Mouse (Mus musculus) limb, embryonic 14.5 days (tissue): Measurements from ENCODE around the gene Fads1. TPM values are rescaled to one million over a fixed set of nuclear protein-coding genes. Genes with fewer than 3 reads are reported as not detected.

Source experiments
- ATAC-seq: fragments of 200-750 bp; cut with Nextera tagmentation; 2 replicates; pipeline ENCODE4 v1.8.0; 2017; ENCODE audit warnings: low read depth, moderate number of reproducible peaks, moderate TSS enrichment; ENCODE audit not compliant: low FRiP score
- DNase-seq: peaks from one replicate; pipeline ENCODE4 v3.0.0-alpha.2; 2015; ENCODE audit warnings: low spot score
- H3K27ac ChIP-seq: fragments of 300-500 bp; sonication (generic); replicated peaks from 2 replicates; pipeline ENCODE4 v1.5.1; 2014; ENCODE audit warnings: low read depth, mild to moderate bottlenecking, low read length, moderate library complexity, mixed read lengths
- H3K27me3 ChIP-seq: fragments of 300-500 bp; sonication (generic); 2 replicates; pipeline ENCODE4 v1.6.1; 2014; ENCODE audit warnings: low read length, mixed read lengths; ENCODE audit not compliant: control insufficient read depth, insufficient read depth
- H3K36me3 ChIP-seq: fragments of 300-500 bp; sonication (generic); 2 replicates; pipeline ENCODE4 v1.6.1; 2014; ENCODE audit warnings: mild to moderate bottlenecking, low read length, moderate library complexity, mixed read lengths; ENCODE audit not compliant: control insufficient read depth, insufficient read depth
- H3K4me1 ChIP-seq: fragments of 300-500 bp; sonication (generic); 2 replicates; pipeline ENCODE4 v1.6.1; 2014; ENCODE audit warnings: antibody characterized with exemption, low read length, mixed read lengths; ENCODE audit not compliant: control insufficient read depth, insufficient read depth
- H3K4me2 ChIP-seq: fragments of 300-500 bp; sonication (generic); replicated peaks from 2 replicates; pipeline ENCODE4 v1.6.1; 2014; ENCODE audit warnings: low read depth, mild to moderate bottlenecking, low read length, moderate library complexity; ENCODE audit not compliant: severe bottlenecking
- H3K4me3 ChIP-seq: fragments of 300-500 bp; sonication (generic); replicated peaks from 2 replicates; pipeline ENCODE4 v1.5.1; 2014; ENCODE audit warnings: low read length
- H3K9ac ChIP-seq: fragments of 300-500 bp; sonication (generic); 2 replicates; pipeline ENCODE4 v1.6.1; 2014; ENCODE audit warnings: mild to moderate bottlenecking, low read depth, low read length, moderate library complexity; ENCODE audit not compliant: severe bottlenecking
- H3K9me3 ChIP-seq: fragments of 300-500 bp; sonication (generic); 2 replicates; pipeline ENCODE4 v1.6.1; 2016; ENCODE audit warnings: low read length; ENCODE audit not compliant: control insufficient read depth
- POLR2A ChIP-seq: fragments of 200-500 bp; IDR thresholded peaks from 2 replicates; pipeline ENCODE4 v1.8.0; 2012; ENCODE audit warnings: inconsistent platforms, mild to moderate bottlenecking, moderate library complexity, borderline replicate concordance; ENCODE audit not compliant: insufficient read depth, insufficient read length; ENCODE audit errors: extremely low read depth
- WGBS: fragments of 180-500 bp; shearing (Covaris S2); extraction: QIAGEN DNeasy Blood & Tissue Kit; methylation state at CpG from one replicate; pipeline ENCODE4 v1.1.7; 2014; 5-methylcytosine and 5-hydroxymethylcytosine counted together
- polyA plus RNA-seq, 2 experiments: library from polyadenylated mRNA; depleted of rRNA in 1 of 2; stranded (reverse) in 1 of 2; unstranded in 1 of 2; fragments of >200 nt; fragmentation: Nextera tagmentation in 1 of 2; extraction: Ambion mirVana in 1 of 2; gene quantifications; 2 replicates each; pipeline versions ENCODE4 v1.2.1 to v1.2.3; 2012 to 2014

Gene Fads1
- polyA plus RNA-seq, 2 experiments: 81.1 to 87.3 TPM

DNA sequence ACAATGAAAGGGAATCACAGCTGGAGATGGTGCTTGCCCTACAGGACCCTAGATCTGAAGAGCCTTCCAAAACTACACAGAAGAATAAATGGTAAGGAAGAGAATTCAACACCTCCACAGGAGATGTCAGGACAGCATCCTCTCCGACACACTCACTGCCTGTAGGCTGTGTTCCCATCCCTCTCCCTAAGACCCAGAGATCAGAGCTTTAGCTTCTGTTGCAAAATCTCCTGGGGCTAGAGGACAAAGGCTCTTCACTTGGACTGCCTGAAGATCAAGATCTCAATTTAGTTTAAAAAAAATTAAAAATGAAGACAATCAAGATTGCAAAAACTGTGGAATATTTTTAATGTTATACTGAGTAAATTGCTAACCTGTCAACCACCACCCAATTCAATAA, 6.2 kb upstream of the Fads1 start:
- Histone ChIP-seq H3K27ac (no peak overlapping the region), H3K9ac (no peak overlapping the region), H3K4me2 (no peak overlapping the region), H3K27me3 (no peaks in the 10 kb centered on the region), H3K36me3 (no peaks in the 10 kb centered on the region), H3K4me1 (no peaks in the 10 kb centered on the region), H3K4me3 (no peak overlapping the region), H3K9me3 (no peaks in the 10 kb centered on the region)
- no peak for ATAC-seq
- whole genome bisulfite sequencing: 78% methylated on average over 1 of the region's 1 CpGs
- no peak for DNase-seq
- no peak for TF ChIP-seq POLR2A

- TF ChIP-seq POLR2A: no peak
- 65% methylated on average over 7 of the region's 7 CpGs for WGBS
- Histone ChIP-seq H3K4me2 (no peak overlapping the region), H3K36me3 (no peaks in the 10 kb centered on the region), H3K9me3 (no peaks in the 10 kb centered on the region), H3K27ac (no peak overlapping the region), H3K27me3 (no peaks in the 10 kb centered on the region), H3K4me1 (no peaks in the 10 kb centered on the region), H3K4me3 (no peak overlapping the region), H3K9ac (no peak overlapping the region)
- ATAC-seq (no peak), DNase-seq (no peak)
Observed at GRCm38 (mm10) chr19:10176941-10177372, 5.7 kb upstream of the Fads1 start.

DNA sequence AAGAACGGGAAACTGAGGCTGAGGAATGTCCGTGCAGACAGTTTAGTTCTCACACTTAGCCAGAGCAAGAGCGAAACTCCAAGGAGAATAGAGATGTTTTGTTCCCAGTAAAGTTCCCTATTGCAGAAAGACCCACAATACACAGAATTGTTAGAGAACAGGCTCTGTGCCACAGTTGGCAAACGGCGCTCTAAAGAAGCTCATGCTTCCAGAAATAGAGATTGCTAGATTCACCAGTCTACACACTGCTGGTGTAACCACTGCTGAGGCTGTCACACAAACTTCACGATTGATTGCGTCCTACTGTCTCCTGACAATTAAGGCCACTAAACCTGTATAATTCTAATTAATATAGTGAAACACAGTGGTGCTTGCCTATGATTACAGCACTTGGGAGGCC, 1.5 kb upstream of the Fads1 start:
- H3K9ac ChIP-seq: no peak overlapping the region
- no peak overlapping the region for H3K4me2 ChIP-seq
- H3K27ac ChIP-seq: no peak overlapping the region
- peaks cover 10% of the 10 kb centered on the region for H3K4me1 ChIP-seq
- ATAC-seq: no peak
- peaks cover 7% of the 10 kb centered on the region; the same call in 1 of the 2 replicates for H3K36me3 ChIP-seq
- TF ChIP-seq POLR2A: no peak
- no peak for DNase-seq
- no peaks in the 10 kb centered on the region for H3K9me3 ChIP-seq
- WGBS: 92% methylated on average over 7 of the region's 7 CpGs
- H3K4me3 ChIP-seq: no peak overlapping the region
- no peaks in the 10 kb centered on the region for H3K27me3 ChIP-seq

GRCm38 (mm10) chr19:10182142-10182541, 546 bp upstream of the Fads1 start:
- Histone ChIP-seq H3K4me2 (peak overlapping the region; percentile 52), H3K4me3 (peak overlapping the region; percentile 86), H3K27ac (no peak overlapping the region), H3K36me3 (peaks cover 16% of the 10 kb centered on the region), H3K4me1 (peaks cover 10% of the 10 kb centered on the region), H3K27me3 (no peaks in the 10 kb centered on the region), H3K9me3 (no peaks in the 10 kb centered on the region), H3K9ac (no peak overlapping the region)
- no peak for ATAC-seq
- no peak for DNase-seq
- 34% methylated on average over 7 of the region's 7 CpGs for WGBS
- no peak for TF ChIP-seq POLR2A

GRCm38 (mm10) chr19:10183299-10183983, 753 bp downstream of the Fads1 start:
- H3K36me3 ChIP-seq: peaks cover 28% of the 10 kb centered on the region
- no peaks in the 10 kb centered on the region for H3K9me3 ChIP-seq
- no peaks in the 10 kb centered on the region for H3K27me3 ChIP-seq
- ATAC-seq: peak; percentile 66
- H3K4me2 ChIP-seq: peak overlapping the region; percentile 52
- H3K4me3 ChIP-seq: peak overlapping the region; percentile 86
- peak; percentile 44; the same call in 1 of the 2 replicates for TF ChIP-seq POLR2A
- peak overlapping the region; percentile 89 for H3K9ac ChIP-seq
- WGBS: 1% methylated on average over 35 of the region's 35 CpGs
- DNase-seq: peak; percentile 81
- H3K4me1 ChIP-seq: peaks cover 10% of the 10 kb centered on the region
- H3K27ac ChIP-seq: peak overlapping the region; percentile 93
